Mouse (Mus musculus) skeletal muscle tissue, adult 2 months (tissue): ENCODE results near the gene Zfp512b.

Experiments used
- DNase-seq: peaks from one replicate; pipeline ENCODE4 v3.0.0-alpha.2; 2012; ENCODE audit warnings: low read depth, low spot score

Gene Zfp512b

DNA sequence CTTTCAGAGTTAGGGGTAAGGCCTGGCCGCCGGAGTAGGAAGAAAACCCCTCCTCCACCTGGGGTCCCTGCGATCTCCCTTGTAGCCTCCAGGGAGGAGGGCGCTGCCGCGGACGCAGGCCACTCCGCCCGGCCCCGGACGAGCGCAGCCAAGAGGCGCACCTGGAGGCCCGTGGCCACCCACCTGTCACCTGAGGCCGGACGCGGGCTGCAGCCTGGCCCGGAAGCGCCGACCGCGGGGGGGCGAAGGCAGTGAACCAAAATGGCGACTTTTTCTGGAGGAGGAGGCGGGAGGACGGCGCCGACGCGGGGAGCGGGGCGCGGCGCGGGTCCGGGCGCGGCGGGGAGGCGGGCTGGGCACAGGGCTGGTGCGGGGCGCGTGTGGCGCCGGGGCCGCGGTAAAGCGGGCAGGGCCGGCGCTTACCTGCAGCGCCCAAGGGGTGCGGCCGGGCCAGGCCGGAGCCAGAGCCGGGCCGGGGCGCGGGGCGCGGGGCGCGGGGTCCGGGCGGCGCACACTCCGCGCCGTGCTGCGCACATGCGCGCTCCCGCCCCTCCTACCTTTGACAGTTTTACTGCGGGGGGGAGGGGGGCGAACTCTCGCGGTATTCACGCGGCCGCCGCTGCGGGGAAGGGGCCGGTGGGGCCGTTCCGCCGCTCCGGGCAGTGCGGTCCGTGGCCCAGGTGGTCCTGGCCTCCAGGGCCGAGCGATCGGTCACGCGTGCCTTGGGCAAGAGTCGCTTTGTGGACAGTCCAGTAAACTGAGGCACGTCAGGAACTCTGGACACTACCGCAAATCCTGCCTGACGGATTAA is at the start of gene Zfp512b:
TSS of gene Zfp512b (minus strand) at position 573 of the 811 bp plus-strand sequence.
- DNase-seq = no peak

DNA sequence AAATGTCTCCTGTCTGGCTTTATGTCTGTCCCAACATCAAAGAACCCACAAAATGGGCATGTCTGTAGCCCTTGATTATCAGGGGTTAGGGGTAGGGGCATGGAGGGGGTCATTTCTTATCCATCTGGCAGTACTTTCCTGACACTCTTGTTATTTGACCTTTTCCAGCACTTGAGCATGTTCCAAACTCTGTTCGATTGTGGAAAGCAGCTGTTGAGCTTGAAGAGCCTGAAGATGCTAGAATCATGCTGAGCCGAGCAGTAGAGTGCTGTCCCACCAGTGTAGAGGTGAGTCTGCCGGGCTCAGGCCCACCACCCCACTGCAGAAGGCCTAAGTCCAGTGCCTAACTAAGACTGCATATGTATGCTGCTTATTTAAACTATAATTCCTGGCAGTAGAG is 43.3 kb upstream of the Zfp512b start:
- no peak for DNase-seq

DNA sequence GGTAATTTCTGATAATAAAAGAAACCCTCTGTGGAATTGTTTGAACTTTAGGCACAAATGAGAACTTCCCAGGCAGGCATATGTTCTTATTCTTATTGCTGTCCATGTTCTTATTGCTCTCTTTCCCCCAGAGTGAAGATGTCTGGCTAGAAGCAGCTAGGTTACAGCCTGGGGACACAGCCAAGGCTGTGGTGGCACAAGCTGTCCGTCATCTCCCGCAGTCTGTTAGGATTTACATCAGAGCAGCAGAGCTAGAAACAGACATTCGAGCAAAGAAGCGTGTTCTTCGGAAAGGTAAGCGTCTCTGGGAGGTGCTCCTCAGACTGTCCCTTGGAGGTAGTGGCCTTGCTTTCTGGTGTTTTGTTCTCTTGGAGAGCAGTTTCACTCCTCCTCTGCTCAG is 40.0 kb upstream of the Zfp512b start:
- DNase-seq = no peak

DNA sequence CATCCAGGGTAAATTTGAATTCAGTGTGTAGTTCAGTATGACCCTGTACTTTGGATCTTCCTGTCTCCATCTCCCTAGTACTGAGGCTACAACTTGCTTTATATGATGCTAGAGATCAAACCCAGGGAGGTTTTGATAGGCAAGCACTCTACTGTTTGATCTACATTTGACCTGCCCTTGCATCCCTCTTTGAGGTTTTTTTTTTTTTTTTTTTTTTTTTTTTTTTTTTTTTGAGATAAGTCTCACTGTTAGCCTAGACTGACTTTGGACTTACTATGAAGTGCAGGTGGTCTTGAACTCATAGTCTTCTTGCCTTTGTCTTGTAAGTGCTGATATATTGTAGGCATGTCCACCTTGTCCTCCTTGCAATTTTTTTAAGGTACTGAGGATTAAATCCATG is 35.9 kb upstream of the Zfp512b start:
- DNase-seq = no peak

DNA sequence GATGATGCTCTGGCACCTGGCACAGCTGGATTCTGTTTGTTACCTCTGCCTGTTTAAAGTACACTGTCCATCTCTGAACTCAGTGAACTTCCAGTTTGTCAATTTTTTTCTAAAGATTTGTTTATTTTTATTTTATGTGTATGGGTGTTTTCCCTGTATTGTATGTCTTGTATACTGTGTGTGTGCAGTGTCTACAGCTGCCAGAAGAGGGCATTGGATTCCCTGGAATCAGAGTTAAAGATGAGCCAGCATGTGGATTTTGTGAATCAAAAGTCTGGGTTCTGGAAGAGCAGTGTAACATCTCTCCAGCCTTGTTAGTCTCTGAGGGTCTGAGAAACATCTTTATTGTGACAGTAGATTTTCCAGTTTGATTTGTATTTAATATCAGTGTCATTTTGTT is 30.8 kb upstream of the Zfp512b start:
- no peak for DNase-seq

DNA sequence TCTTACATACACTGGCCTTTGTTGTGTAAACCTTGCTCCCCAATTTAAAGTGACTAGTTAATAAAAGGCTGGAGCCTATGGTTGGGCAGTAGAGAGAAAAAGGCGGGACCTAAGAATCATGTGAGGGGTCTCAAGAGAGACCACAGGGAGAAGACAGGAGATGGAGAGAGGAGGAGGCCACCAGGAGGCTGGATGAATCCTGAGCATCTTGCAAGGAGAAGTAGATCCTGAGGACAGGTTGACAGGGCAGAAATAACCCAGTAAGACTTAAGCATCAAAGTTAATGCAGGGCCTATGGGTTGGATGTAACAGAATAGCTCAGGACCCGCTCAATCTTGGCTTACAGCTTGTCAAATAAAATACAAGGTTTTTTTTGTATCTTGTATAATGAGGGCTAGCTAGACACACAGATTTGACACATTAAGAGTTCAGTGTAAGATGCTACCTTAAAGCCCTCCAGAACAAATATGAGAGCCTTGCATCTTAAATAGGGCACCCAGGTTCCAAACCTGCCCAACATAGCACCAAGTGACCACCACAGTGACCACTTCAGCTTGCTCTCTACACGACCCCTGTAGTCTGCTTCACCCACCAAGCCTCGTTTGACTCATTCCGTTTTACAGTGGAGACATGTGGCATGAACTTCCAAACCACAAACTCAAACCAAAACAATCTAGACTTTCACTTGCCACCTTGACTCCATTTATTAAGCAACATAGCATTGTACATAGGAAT is 26.3 kb upstream of the Zfp512b start:
- DNase-seq = no peak

DNA sequence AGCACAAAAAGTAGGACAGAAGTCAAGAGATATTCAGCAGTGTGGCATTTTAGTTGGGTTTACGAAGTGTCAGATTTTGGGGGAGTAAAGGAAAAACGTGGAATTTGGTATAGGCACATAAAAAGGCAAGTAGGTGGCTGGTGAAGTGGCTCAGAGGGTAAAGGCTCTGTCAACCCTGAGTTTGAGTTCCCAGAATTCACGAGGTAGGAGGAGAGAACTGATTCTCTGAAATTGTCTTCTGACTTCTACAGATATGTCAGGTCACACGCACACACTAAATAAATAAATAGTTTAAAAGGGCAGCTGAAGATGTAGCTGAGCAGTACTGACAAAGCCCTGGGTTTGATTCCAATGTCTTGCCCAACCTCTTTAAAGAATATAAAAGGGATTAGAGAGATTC is 9.8 kb upstream of the Zfp512b start:
- DNase-seq = no peak

DNA sequence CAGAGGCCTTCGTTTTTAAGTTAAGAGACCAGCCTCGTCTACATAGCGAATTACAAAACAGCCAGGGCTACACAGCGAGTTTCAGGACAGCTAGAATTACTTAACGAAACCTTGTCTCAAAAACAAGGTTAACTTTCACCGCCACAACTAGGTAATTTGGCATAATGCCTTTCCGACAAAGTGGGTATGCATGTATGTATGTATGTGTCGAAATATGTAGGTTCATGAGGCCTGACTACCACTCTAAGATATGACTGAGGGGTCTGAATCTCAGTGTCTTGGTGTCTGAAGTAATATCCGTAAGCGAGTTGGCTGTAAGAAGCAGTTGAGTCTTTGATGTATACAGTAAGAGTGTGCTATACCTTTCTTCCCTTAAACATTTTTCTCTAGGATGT is 9.1 kb upstream of the Zfp512b start:
- no peak for DNase-seq

DNA sequence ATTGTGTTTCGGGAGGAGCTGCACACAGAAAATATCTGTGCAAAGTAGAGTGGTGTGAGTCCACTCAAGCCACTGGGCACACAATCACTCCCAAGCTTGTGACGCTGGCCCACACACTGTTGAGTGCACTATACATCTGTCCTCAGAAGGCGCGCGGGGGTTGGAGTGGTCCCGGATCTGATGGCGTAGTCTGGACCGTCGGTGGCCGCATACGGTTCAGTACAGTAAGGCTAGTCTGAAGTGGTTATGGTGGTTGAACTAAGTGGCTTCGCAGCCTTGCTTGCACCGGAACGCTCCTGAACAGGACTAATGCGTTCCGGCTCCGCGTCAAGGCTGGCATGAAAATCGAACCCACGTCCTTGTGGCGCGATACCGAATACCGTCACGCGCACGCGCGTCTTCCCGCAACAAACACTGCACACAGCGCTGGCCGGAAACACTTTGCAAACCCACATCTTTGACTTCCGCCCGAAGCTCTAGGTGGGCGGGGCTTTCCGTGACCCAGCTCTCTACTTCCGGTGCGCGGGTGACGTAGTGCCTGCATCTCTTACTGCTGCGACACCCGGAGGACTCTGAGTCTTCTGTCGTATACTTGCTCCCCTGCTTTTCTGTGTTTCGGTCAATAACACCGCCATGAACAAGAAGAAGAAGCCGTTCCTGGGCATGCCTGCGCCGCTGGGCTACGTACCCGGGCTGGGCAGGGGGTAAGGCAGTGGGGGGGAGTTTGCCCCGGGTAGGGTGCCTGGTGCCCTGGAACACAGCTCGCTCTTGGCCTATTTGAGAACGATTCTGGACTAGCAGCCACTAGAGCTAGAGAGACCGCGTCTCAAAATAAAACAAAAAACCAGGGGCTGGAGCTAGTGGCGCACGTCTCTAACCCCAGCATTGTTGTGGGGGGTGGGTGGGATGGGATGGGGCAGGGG is 8.5 kb upstream of the Zfp512b start:
- peak; percentile 96 for DNase-seq

DNA sequence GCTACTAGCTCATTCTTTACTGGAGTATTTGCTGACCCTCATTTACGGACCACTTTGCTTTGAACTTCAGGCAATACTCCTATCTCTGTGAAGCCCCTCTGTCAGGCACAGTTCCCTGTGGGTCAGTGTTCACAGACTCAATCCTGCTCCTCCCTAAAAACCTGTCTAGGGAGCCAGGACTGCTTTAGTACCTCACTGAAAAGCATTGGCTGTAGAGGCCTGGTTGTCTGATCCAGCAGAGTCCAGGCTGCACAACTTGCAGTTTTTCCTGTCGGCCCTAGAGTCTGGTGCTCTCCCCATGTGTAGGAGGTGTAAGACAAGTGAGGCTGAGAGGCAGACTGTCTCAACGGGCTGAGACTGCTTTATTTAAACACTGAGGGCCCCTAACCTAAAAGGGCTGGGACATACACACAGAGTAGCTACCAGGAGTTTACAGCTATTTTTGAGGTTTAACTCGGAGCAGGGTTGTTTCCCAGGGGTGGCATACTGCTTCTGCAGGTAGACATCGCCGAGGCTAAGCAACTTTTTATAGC is 7.7 kb upstream of the Zfp512b start:
- no peak for DNase-seq

DNA sequence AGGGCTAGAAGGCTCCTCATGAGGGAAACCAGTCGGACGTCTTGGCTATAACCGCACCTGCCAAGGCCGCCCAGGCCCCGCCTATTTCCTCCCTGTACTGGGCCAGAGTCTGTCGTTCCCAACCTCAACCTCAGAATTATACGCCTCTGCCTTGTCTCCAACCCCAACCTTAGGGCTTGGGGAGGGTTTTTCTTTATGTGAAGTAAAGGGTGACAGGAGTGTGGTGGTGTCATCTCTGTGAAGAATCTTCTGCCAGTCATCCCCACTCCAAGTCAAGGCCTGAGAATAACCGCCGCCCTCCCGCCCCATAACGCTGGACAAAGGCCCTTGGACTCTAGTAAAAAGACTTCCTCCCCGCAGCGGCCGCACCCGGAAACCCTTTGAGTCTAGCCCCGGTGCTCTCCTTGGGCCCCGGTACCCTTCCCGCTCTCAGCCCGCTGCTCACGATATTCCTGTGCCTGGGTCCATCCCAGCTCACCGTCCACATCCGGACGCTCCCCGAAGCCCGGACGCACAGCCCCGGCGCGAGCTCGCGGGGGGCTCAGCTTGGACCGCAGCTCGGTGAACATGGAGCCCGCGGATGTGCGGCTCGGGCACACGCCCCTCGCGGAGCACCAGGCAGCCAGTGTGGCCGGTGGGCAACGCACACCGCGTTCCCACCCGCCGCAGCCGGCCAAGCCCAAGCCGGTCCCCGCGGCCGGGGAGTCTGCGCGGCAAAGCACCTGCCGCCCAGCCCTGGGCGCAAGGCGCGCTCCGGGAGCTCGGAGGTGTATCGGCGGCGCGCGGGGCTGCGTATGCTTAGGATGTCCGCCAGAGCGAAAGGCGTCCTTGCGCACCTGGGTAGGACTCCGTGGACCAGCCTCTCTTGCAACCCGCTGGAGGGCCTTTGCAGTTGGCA is 6.1 kb upstream of the Zfp512b start, which contains the start of gene Samd10:
TSS of gene Samd10 (minus strand) at position 759 of the 898 bp plus-strand sequence.
- DNase-seq = no peak

DNA sequence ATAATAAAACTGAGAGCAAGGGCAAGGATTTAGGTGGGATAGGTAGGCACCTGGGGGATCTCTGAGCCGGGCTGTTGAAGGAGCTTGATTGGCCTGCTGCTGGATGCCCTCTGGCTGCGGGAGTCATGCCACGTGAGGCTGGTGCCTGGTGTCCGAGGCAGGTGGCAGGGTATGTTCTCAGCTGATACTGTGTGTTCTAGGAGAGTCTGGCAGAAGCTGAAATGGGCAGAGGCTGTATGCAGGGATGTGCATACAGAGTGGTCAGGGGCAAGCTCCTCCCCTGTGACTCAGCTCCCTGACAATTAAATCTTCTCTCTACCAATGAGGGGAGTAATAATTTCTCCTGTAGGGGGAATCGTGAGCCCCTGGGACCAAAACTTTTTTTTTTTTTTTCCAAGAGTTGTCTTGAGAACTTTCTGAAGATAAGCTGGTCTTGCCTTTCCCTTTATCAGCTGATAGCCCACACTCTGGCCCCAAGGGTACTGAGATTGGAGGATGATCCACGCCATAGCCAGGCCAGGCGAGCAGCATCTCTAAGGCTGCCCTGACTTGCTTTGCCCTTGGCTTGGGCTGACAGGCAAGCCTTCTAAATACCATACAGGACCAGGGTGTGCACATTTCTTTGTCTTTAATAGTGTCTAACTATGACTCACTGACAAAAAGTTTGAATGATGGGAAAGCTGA is 4.9 kb upstream of the Zfp512b start:
- no peak for DNase-seq

DNA sequence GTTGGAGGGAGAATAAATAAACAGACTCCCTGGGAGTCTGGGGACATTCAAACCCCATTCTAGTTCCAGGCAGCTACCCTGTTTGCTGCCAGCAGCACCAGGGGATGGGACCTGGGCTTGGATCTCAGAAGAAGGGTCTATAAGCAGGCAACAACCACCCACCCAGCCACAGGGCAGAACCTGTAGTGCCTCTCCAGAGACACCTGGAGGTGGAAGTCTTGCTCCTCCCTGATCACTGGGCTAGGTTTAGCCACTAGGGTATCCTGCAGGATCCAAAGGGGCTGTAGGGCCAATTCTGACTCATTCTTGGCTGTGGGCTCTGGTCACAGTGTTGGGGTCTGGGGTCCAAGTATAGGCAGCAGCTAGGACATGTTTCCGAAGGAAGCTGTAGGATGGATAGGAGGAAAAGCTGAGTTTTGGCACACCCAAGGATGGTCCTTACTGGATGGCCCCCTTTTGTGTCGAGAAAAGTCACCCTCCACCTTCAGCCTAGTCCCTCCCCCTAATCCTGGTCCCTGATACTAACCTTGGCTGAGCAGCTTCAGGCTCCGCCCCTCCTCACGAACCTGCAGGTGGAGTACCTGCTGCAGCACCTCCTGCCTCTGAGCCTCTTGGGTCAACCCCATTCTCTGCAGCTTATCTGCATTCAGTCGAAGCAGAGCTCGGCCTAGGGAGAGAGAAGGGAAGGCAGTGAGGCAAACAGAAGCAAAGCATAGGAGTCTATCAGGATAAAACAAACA is 3.8 kb upstream of the Zfp512b start:
- DNase-seq = no peak

DNA sequence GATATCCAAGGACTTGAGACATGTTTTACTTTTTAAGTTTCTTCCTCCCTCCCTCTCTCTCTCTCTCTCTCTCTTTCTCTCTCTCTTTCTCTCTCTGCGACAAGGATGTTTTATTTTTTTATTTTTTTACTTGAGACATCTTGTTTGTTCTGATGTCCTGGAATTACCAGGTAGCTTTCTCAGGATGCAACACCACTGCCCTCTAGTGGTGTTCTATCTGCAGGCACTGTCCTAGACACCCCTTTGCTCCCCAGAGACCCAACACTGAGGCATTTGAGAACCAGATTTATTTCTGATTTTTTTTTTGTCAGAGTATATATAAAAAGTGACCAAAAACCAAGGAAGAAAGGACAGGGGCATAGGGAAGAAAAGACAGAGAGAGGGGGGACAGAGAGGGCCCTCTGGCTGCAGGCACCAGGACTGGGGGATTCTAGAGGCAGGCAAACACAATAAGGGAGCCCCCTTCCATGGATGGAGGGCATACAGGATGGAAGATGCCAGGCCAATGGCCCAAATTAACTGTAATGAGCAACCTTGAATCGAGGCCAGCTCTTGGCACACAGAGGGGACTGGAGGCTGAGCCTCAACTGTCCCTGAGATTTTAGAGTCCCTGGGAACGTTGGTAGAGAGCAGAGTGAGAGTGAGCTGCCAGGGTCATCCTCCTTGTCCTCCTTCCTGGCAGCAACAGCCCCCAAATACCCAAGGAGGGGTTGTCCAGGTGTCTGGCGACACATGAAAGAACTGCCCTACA is 2.5 kb upstream of the Zfp512b start:
- DNase-seq = no peak

DNA sequence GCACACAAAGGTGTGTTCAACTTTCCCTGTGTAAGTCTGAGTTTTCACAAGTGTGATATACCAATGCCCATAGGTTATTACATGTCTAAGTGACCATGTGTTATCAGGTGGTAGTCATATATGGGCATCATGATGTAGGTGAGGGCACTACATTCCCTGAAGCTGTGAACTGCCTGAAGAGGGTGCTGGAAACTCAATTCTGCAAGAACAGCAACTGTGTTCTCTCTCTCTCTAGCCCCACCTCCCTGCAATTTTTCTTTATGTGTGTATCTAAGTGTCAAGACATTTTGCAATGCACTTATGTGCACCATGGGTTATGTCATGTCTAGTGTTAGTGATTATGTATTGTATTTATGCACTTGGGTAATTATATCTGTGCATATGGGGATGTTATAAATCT is 1.3 kb upstream of the Zfp512b start:
- DNase-seq = no peak

DNA sequence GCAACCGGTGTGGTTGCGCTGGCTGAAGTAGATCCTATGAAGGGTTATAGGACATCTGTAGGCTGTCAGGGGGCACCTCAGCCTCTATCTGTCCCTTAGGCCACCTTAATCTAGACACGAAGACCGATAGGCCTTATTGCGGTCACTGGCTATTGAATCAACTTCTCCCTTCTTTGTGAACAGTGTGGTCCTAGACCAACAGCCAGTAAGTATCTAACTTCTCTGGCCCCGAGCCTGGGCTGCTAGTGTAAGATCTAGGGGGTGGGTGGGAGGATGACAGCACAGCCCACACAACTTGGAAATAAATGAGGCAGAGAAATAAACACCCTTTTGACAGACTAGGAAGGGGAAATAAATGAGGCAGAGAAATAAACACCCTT is 429 bp upstream of the Zfp512b start:
- DNase-seq = no peak

DNA sequence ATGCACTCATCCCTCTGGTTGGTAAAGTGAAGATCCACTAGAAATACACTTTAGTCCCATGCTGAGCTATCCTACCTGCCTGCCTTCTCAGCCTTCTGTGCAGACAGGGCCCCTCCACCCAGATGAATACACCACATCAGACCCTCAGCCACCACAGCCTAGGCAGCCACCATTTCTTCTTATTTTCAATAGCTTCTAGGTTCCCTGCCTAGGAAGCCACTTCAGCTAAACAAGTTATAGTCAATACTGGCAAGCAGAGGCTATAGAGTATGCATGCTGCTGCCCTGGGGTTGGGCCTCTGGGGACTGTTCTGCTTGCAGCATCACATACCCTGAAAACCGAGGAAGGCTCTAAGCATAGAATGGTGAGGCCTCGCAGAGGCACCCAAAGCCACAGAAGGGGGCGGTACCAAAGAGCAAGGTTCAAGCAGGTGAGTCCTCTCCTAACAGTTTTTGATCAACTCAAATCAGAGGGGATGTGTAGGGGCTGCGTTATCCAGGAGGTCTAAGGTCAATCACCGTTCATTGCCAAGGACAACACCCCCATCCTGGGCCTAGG is 996 bp downstream of the Zfp512b start, which contains the start of gene Prpf6:
TSS of gene Prpf6 (plus strand) at position 341 of the 558 bp plus-strand sequence.
- no peak for DNase-seq

DNA sequence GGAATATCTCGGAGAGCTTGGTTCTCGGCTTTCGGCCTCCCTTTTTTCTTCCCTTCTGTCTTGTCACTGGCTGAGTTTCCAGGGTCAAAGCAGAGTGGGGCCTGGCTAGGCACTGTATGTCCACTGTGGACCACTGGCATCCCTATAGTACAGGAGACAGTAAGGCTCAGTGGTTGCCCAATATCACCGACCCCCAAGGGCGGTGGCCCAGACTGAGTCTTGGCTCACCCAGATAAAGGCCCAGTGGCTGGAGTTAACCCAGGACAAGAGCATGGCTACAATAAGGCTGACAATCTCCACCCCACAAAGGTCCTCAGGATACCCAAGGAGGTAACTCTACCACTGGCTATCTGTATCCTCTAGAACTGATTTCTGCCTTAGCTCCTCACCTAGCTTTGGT is 2.1 kb downstream of the Zfp512b start:
- no peak for DNase-seq
